Mouse (Mus musculus): ENCODE measurements around the gene Spef2.

DNA sequence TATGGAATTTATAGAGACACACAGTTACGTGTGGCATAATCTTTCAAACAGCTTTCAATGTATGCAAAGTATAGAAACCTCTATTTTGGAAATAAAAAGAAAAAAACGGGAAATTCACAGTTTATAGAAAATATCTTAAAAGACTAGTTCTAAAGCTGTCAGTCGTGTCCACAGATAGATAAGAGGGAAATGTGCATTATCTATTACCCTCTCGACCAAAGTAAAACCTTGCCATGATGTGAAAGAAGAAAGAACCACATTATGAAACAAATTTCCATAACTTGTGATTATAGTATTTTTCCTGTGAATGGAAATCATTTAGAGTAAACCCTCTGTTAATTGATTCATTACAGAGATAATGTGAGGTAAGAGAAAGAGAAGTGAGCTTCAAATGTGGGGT lies 65.2 kb downstream of the Spef2 start:
- TF ChIP-seq CTCF (IDR thresholded peaks at IDR 0.05; ENCODE audit: low read depth): no peak
- TF ChIP-seq EP300 (optimal IDR thresholded peaks at IDR 0.05): no peak

Measured in stomach, postnatal 0 days (tissue).